Mouse (Mus musculus) kidney, adult 18-20 months (tissue): ENCODE results near the gene Dkc1.
"Not testable (repeated sequence)": the region's sequence is repeated elsewhere in the genome, so short reads cannot be mapped to it uniquely, and the experiment has no call there.

Experiments used
- DNase-seq: peaks from one replicate; pipeline ENCODE4 v3.0.0; 2021

Gene Dkc1

DNA sequence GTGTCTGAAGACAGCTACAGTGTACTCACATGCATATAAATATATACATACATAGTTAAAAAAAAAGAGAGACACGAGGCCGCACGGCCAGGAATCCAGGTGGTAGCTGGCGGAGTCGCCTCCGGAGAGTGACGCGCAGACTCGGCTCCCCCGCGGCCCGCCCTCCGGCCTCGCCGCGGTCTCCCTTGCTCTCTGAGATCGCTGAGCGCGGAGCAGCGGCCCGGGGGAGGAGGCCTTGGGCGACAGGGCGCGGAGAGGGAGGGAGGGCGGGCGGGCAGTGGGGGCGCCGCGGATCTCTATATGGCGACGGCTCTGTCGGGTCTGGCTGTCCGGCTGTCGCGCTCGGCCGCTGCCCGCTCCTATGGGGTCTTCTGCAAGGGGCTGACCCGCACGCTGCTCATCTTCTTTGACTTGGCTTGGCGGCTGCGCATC is 47.5 kb downstream of the Dkc1 start:
- not testable (repeated sequence) for DNase-seq

GRCm38 (mm10) chrX:75148414-75148813 is 52.8 kb downstream of the Dkc1 start:
- no peak for DNase-seq

GRCm38 (mm10) chrX:75150304-75150703 is 54.6 kb downstream of the Dkc1 start:
- no peak for DNase-seq

DNA sequence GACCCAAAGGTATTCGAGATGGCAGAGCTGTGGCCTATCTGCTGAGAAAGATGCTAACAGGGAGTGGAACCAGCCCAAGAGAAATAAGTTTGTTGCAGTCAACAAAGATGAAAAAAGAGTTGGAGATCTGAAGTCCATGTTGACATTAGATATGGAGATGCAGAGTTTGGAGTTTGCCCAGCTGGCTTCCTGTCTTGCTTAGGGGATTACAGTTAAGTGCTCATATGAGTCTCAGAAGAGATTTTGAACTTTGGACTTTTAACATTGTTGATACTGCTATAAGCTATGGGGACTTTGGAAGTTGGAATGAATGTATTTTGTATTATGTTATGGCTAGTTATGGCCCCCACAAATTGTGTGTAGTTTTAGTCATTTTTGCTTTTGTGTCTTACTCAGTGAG is 56.6 kb downstream of the Dkc1 start:
- no peak for DNase-seq

- peak; percentile 39 for DNase-seq
Measured at GRCm38 (mm10) chrX:75155576-75156243, 60.1 kb downstream of the Dkc1 start.
